Mouse (Mus musculus) megakaryocyte-erythroid progenitor cell, adult 5-6 weeks (primary cell): ENCODE measurements at regions not wholly inside any gene's neighbourhood (a gene's known extent, or its start where the extent isn't known, plus 50 kb on each side); places are given as distances from the start of the nearest gene placed in this dataset.

Experiments
- ATAC-seq: replicated peaks from 2 replicates; pipeline ENCODE4 v1.8.0; 2016; ENCODE audit warnings: mild to moderate bottlenecking, inconsistent platforms; ENCODE audit not compliant: severe bottlenecking, poor library complexity, low FRiP score, low TSS enrichment

GRCm38 (mm10) chr1:149760440-149760839, 200.7 kb downstream of the Pla2g4a start:
- ATAC-seq, result no peak

- no peak for ATAC-seq
Observed at GRCm38 (mm10) chr1:149758783-149759132, 202.3 kb downstream of the Pla2g4a start.

GRCm38 (mm10) chr1:149758092-149758782, 202.9 kb downstream of the Pla2g4a start:
- peak; percentile 75 for ATAC-seq

- no peak for ATAC-seq
Observed at GRCm38 (mm10) chr1:149753269-149754060, 207.6 kb downstream of the Pla2g4a start.

- ATAC-seq, result no peak
Observed at GRCm38 (mm10) chr1:149749405-149749804, 211.7 kb downstream of the Pla2g4a start.

- ATAC-seq, result no peak
Observed at GRCm38 (mm10) chr1:149738959-149739358, 222.1 kb downstream of the Pla2g4a start.

- ATAC-seq, result no peak
Observed at GRCm38 (mm10) chr1:149734241-149734640, 226.8 kb downstream of the Pla2g4a start.

- no peak for ATAC-seq
Observed at GRCm38 (mm10) chr1:149715171-149715570, 245.9 kb downstream of the Pla2g4a start.

GRCm38 (mm10) chr1:149712330-149712729, 248.8 kb downstream of the Pla2g4a start:
- ATAC-seq, result no peak

GRCm38 (mm10) chr1:149705223-149705622, 255.9 kb downstream of the Pla2g4a start:
- no peak for ATAC-seq

- no peak for ATAC-seq
Observed at GRCm38 (mm10) chr1:149699411-149699810, 261.7 kb downstream of the Pla2g4a start.

- no peak for ATAC-seq
Observed at GRCm38 (mm10) chr1:149674166-149674565, 286.9 kb downstream of the Pla2g4a start.

GRCm38 (mm10) chr1:149672571-149672970, 288.5 kb downstream of the Pla2g4a start:
- no peak for ATAC-seq

GRCm38 (mm10) chr1:149672117-149672516, 289.0 kb downstream of the Pla2g4a start:
- ATAC-seq, result no peak

GRCm38 (mm10) chr1:149671091-149671490, 290.0 kb downstream of the Pla2g4a start:
- ATAC-seq, result no peak
